Mouse (Mus musculus) bone marrow, adult 2 months (tissue): ENCODE results near the gene Slc26a10.

ENCODE experiments used
- CTCF ChIP-seq: fragments of 200-500 bp; IDR thresholded peaks from 2 replicates; pipeline ENCODE4 v1.5.1; 2011; ENCODE audit warnings: low read length, control low read depth; ENCODE audit not compliant: control insufficient read depth, insufficient read depth
- POLR2A ChIP-seq: fragments of 200-500 bp; IDR thresholded peaks from 2 replicates; pipeline ENCODE4 v1.6.1; 2011; ENCODE audit warnings: low read depth, mild to moderate bottlenecking, control low read depth, low read length, borderline replicate concordance; ENCODE audit not compliant: control insufficient read depth

GRCm38 (mm10) chr10:127191191-127192056 is 11.0 kb upstream of the Slc26a10 start:
- TF ChIP-seq CTCF (no peak), POLR2A (no peak)
